Mouse (Mus musculus): ENCODE results near the gene Ankle2. TPM values are rescaled to one million over a fixed set of nuclear protein-coding genes. Genes with fewer than 3 reads are reported as not detected.

Gene Ankle2
- total RNA-seq, 2 experiments from 2014 or later = 31.4 to 35.5 TPM

GRCm38 (mm10) chr5:110276910-110277309 is 46.1 kb downstream of the Ankle2 start:
- no peak for ATAC-seq (replicated peaks; ENCODE audit: low FRiP score, poor library complexity, severe bottlenecking)

GRCm38 (mm10) chr5:110281984-110282383 is 51.2 kb downstream of the Ankle2 start:
- no peak for ATAC-seq (replicated peaks; ENCODE audit: low FRiP score, poor library complexity, severe bottlenecking)

GRCm38 (mm10) chr5:110284536-110284935 is 53.7 kb downstream of the Ankle2 start:
- ATAC-seq (replicated peaks; ENCODE audit: low FRiP score, poor library complexity, severe bottlenecking) = peak; percentile 53

GRCm38 (mm10) chr5:110285156-110285555 is 54.4 kb downstream of the Ankle2 start:
- ATAC-seq (replicated peaks; ENCODE audit: low FRiP score, poor library complexity, severe bottlenecking) = peak; percentile 15; the same call in 1 of the 2 replicates

- peak; percentile 84 for ATAC-seq (replicated peaks; ENCODE audit: low FRiP score, poor library complexity, severe bottlenecking)
Observed at GRCm38 (mm10) chr5:110285770-110286445, 55.1 kb downstream of the Ankle2 start, which contains the start of the genes Pxmp2 and Pole. TSS of gene Pxmp2 (minus strand) at chr5:110286186. TSS of gene Pole (plus strand) at chr5:110286306.

GRCm38 (mm10) chr5:110286446-110287083 is 55.8 kb downstream of the Ankle2 start:
- ATAC-seq (replicated peaks; ENCODE audit: low FRiP score, poor library complexity, severe bottlenecking) = peak; percentile 68

- no peak for ATAC-seq (replicated peaks; ENCODE audit: low FRiP score, poor library complexity, severe bottlenecking)
Observed at GRCm38 (mm10) chr5:110287084-110287475, 56.3 kb downstream of the Ankle2 start.

- no peak for ATAC-seq (replicated peaks; ENCODE audit: low FRiP score, poor library complexity, severe bottlenecking)
Observed at GRCm38 (mm10) chr5:110291649-110292048, 60.8 kb downstream of the Ankle2 start.

GRCm38 (mm10) chr5:110296637-110297036 is 65.8 kb downstream of the Ankle2 start:
- ATAC-seq (replicated peaks; ENCODE audit: low FRiP score, poor library complexity, severe bottlenecking) = no peak

GRCm38 (mm10) chr5:110300591-110300990 is 69.8 kb downstream of the Ankle2 start:
- ATAC-seq (replicated peaks; ENCODE audit: low FRiP score, poor library complexity, severe bottlenecking) = no peak

Other genes with a start within 250 kb of the Ankle2 start
- gene Zfp932, start 234.5 kb upstream of the Ankle2 start, total RNA-seq (2015; ENCODE audit: low replicate concordance) = 5.4 and 16.2 TPM in 2 replicates
- gene Zfp932, start 234.5 kb upstream of the Ankle2 start, total RNA-seq (2017; ENCODE audit: low replicate concordance) = 3.3 and 9.9 TPM in 2 replicates
- gene Gm17655, start 158.5 kb upstream of the Ankle2 start, total RNA-seq (2015; ENCODE audit: low replicate concordance) = 1.4 and 7.5 TPM in 2 replicates
- 5.3 TPM in 1 of 2 replicates, not detected in the other for gene Gm17655, start 158.5 kb upstream of the Ankle2 start, total RNA-seq (2017; ENCODE audit: low replicate concordance)
- not detected in 2 replicates for gene Gm35315, start 136.6 kb upstream of the Ankle2 start, total RNA-seq (2015; ENCODE audit: low replicate concordance)
- not detected in 2 replicates for gene Gm35315, start 136.6 kb upstream of the Ankle2 start, total RNA-seq (2017; ENCODE audit: low replicate concordance)
- gene Plcxd1, start 131.0 kb upstream of the Ankle2 start, total RNA-seq (2015; ENCODE audit: low replicate concordance) = not detected in 2 replicates
- 0.13 TPM in 1 of 2 replicates, not detected in the other for gene Plcxd1, start 131.0 kb upstream of the Ankle2 start, total RNA-seq (2017; ENCODE audit: low replicate concordance)
- gene Gtpbp6, start 122.8 kb upstream of the Ankle2 start, total RNA-seq (2015; ENCODE audit: low replicate concordance) = 2.5 TPM in 1 of 2 replicates, not detected in the other
- 8.5 TPM in 1 of 2 replicates, not detected in the other for gene Gtpbp6, start 122.8 kb upstream of the Ankle2 start, total RNA-seq (2017; ENCODE audit: low replicate concordance)
- gene Zfp605, start 120.9 kb upstream of the Ankle2 start, total RNA-seq (2015; ENCODE audit: low replicate concordance) = 0.36 TPM in 1 of 2 replicates, not detected in the other
- gene Zfp605, start 120.9 kb upstream of the Ankle2 start, total RNA-seq (2017; ENCODE audit: low replicate concordance) = 1.4 and 4.1 TPM in 2 replicates
- gene Chfr, start 95.2 kb upstream of the Ankle2 start, total RNA-seq (2015; ENCODE audit: low replicate concordance) = 52.8 and 58.0 TPM in 2 replicates
- gene Chfr, start 95.2 kb upstream of the Ankle2 start, total RNA-seq (2017; ENCODE audit: low replicate concordance) = 44.9 and 55.7 TPM in 2 replicates
- 3.4 and 6.8 TPM in 2 replicates for gene Golga3, start 54.3 kb upstream of the Ankle2 start, total RNA-seq (2015; ENCODE audit: low replicate concordance)
- 13.3 and 16.2 TPM in 2 replicates for gene Golga3, start 54.3 kb upstream of the Ankle2 start, total RNA-seq (2017; ENCODE audit: low replicate concordance)
- 11.9 and 14.3 TPM in 2 replicates for gene Pgam5, start 38.9 kb downstream of the Ankle2 start, total RNA-seq (2015; ENCODE audit: low replicate concordance)
- gene Pgam5, start 38.9 kb downstream of the Ankle2 start, total RNA-seq (2017; ENCODE audit: low replicate concordance) = 11.2 and 13.3 TPM in 2 replicates
- 9.2 and 15.5 TPM in 2 replicates for gene Pxmp2, start 55.2 kb downstream of the Ankle2 start, total RNA-seq (2015; ENCODE audit: low replicate concordance)
- gene Pxmp2, start 55.2 kb downstream of the Ankle2 start, total RNA-seq (2017; ENCODE audit: low replicate concordance) = 3.3 and 5.6 TPM in 2 replicates
- gene Pole, start 55.3 kb downstream of the Ankle2 start, total RNA-seq (2015; ENCODE audit: low replicate concordance) = 78.6 and 89.3 TPM in 2 replicates
- 59.6 and 66.5 TPM in 2 replicates for gene Pole, start 55.3 kb downstream of the Ankle2 start, total RNA-seq (2017; ENCODE audit: low replicate concordance)
- not detected in 2 replicates for gene P2rx2, start 112.2 kb downstream of the Ankle2 start, total RNA-seq (2015; ENCODE audit: low replicate concordance)
- not detected in 2 replicates for gene P2rx2, start 112.2 kb downstream of the Ankle2 start, total RNA-seq (2017; ENCODE audit: low replicate concordance)
- gene Lrcol1, start 113.7 kb downstream of the Ankle2 start, total RNA-seq (2015; ENCODE audit: low replicate concordance) = not detected in 2 replicates
- gene Lrcol1, start 113.7 kb downstream of the Ankle2 start, total RNA-seq (2017; ENCODE audit: low replicate concordance) = not detected in 2 replicates
- 12.6 and 32.4 TPM in 2 replicates for gene Fbrsl1, start 217.5 kb downstream of the Ankle2 start, total RNA-seq (2015; ENCODE audit: low replicate concordance)
- gene Fbrsl1, start 217.5 kb downstream of the Ankle2 start, total RNA-seq (2017; ENCODE audit: low replicate concordance) = 13.6 and 17.1 TPM in 2 replicates

All from erythroid progenitor cell, adult 5-6 weeks (primary cell).